In the genomic region with DNA sequence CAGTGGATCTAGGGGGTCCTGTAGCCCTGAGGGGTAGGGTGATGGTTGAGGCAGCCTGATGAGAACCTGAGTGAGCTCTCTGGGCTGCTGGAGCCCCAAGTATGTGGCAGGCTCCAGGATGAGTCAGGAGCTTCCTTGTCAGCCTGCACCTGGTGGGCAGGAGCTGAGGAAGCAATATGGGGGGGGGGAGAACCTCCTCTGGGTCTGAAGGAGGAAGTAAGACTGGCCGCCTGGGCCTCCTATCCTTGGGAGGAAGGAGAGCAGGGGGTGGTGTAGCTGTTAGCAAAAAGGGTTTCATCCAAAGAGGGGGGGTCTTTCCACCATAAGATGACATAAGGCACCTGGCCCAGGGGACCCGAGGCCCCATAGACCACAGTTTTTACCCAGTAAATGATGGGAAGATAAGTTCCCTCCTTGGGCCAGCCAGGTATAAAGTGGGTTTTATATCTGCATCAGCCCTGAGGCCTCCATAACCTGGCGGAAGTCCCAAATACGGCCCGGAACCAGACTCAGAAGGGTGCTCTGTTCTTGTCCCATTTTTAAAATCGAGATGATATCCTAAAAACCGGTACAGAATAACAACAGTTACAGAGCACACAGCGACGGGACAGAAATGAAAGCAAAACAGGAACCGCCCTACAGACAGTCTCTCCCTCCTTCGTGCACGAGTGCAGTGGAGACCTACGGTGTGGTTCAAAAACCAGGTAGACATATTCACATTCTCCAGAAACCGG, we compare ENCODE assay signal across 20 mouse cellular contexts. TPM values are rescaled to one million over a fixed set of nuclear protein-coding genes. Genes with fewer than 3 reads are reported as not detected.
A peak's percentile ranks its signal among the peaks of the same experiment; 100 is the strongest.
DNase-seq lines count a peak whose midpoint lies in the region; ATAC-seq lines count a peak whose summit lies in the region.
"Had no signal": no experiment of that assay in that cellular context is flagged by ENCODE, and none has a peak within 500 bp of the region (broad histone marks: within the 10 kb centered on the region; RNA-seq: fewer than 3 reads in every experiment).

No protein-coding gene starts in this region.

- H3K4me1 ChIP-seq in erythroblast, embryonic 14.5 days (ENCODE audit: control insufficient read depth): no peaks in the 10 kb centered on the region
- H3K4me1 ChIP-seq: hindbrain, embryonic 10.5 days had no signal

- H3K36me3 ChIP-seq in erythroblast, embryonic 14.5 days (ENCODE audit: control insufficient read depth): no peaks in the 10 kb centered on the region
- H3K36me3 ChIP-seq: hindbrain, embryonic 10.5 days had no signal

- no peaks in the 10 kb centered on the region for H3K9me3 ChIP-seq in erythroblast, embryonic 14.5 days (ENCODE audit: control insufficient read depth, low read length)
- H3K9me3 ChIP-seq: hindbrain, embryonic 10.5 days had no signal

- no peak for ATAC-seq in erythroblast, adult 5-6 weeks (replicated peaks; ENCODE audit: low FRiP score, poor library complexity, severe bottlenecking)
- ATAC-seq in CD4-positive, CD25-positive, alpha-beta regulatory T cell, adult 4 months: peak; percentile 71
- peak; percentile 68; the same call in 1 of the 2 replicates for ATAC-seq in monocyte, adult 5-6 weeks (replicated peaks; ENCODE audit: insufficient number of reproducible peaks, low FRiP score, low TSS enrichment, poor library complexity, severe bottlenecking)
- ATAC-seq: forebrain, postnatal 0 days; Patski had no signal

- DNase-seq in induced T-regulatory cell, adult 2 months (ENCODE audit: low read depth): peak; percentile 65
- no peak for DNase-seq in right cerebral cortex, postnatal 10 days (ENCODE audit: low spot score in 2 of 2)
- DNase-seq in kidney, adult 18-20 months: no peak
- no peak for DNase-seq in cerebellum, adult 11 months
- DNase-seq: adrenal gland, postnatal 25 days; cerebellum, adult 8-10 months; forebrain, postnatal 0 days; heart, adult 2 months; kidney, adult 8-10 months; right cerebral cortex, postnatal 25 days had no signal

- no peaks in the 10 kb centered on the region; the same call in none of the 2 replicates for H3K27me3 ChIP-seq in erythroblast, embryonic 14.5 days (ENCODE audit: control insufficient read depth)

- H3K4me3 ChIP-seq in erythroblast, embryonic 14.5 days (replicated peaks): peak overlapping the region; percentile 16
- H3K4me3 ChIP-seq: heart, adult 2 months; hindbrain, embryonic 10.5 days had no signal

RNA-seq across cellular contexts. Expression of gene B4galnt2, which starts 18.1 kb away (rescaled TPM):
- polyA plus RNA-seq in erythroblast, embryonic 14.5 days (2012): not detected in 2 replicates
- total RNA-seq in erythroblast, adult 5-6 weeks (2015; ENCODE audit: low replicate concordance): not detected in 2 replicates
- not detected in 2 replicates for total RNA-seq in erythroblast, adult 5-6 weeks (2017; ENCODE audit: low replicate concordance)
- under 1 TPM in 1 of 2 experiments, not detected in 1; 0.19 TPM for polyA plus RNA-seq in CD4-positive, CD25-positive, alpha-beta regulatory T cell, adult 4 months (2017; shearing (Covaris generic))
- 0.78 to 1.3 TPM in 2 of 3 replicates, not detected in the other for total RNA-seq in monocyte, adult 5-6 weeks (2017)
- total RNA-seq: adrenal gland, postnatal 25 days; forebrain, postnatal 0 days; heart, adult 2 months; layer of hippocampus, postnatal 10 days had no signal
- polyA plus RNA-seq: embryonic facial prominence, embryonic 14.5 days; forebrain, postnatal 0 days; limb, embryonic 14.5 days; neural tube, embryonic 14.5 days had no signal

RNA-seq across cellular contexts. Expression of gene Abi3, which starts 54.3 kb away (rescaled TPM):
- polyA plus RNA-seq in erythroblast, embryonic 14.5 days (2012): 0.61 and 1.0 TPM in 2 replicates
- total RNA-seq in erythroblast, adult 5-6 weeks (2015; ENCODE audit: low replicate concordance): 4.8 and 6.7 TPM in 2 replicates
- total RNA-seq in erythroblast, adult 5-6 weeks (2017; ENCODE audit: low replicate concordance): 3.5 and 5.5 TPM in 2 replicates
- polyA plus RNA-seq in CD4-positive, CD25-positive, alpha-beta regulatory T cell, adult 4 months (2017; shearing (Covaris generic)): 10 to 100 TPM; 83.1 to 93.7 TPM
- total RNA-seq in monocyte, adult 5-6 weeks (2017): 160 to 201 TPM (median 188 TPM) in 3 replicates
- polyA plus RNA-seq: Patski had no signal

RNA-seq across cellular contexts. Expression of gene Gngt2, which starts 59.6 kb away (rescaled TPM):
- polyA plus RNA-seq in erythroblast, embryonic 14.5 days (2012): 0.18 and 0.59 TPM in 2 replicates
- total RNA-seq in erythroblast, adult 5-6 weeks (2015; ENCODE audit: low replicate concordance): 9.8 and 15.0 TPM in 2 replicates
- total RNA-seq in erythroblast, adult 5-6 weeks (2017; ENCODE audit: low replicate concordance): 9.4 and 13.0 TPM in 2 replicates
- polyA plus RNA-seq in CD4-positive, CD25-positive, alpha-beta regulatory T cell, adult 4 months (2017; shearing (Covaris generic)): 10 to 100 TPM; 56.7 to 64.5 TPM
- 863 to 2,060 TPM (median 1,763 TPM) in 3 replicates for total RNA-seq in monocyte, adult 5-6 weeks (2017)
- polyA plus RNA-seq: Patski had no signal

Comparison
In these comparisons a context has a peak if more than half of its experiments do, and no peak if none do; other contexts are left out.
1. RNA of gene Abi3, which starts 54.3 kb away (total RNA-seq): 160 to 201 TPM in monocyte, adult 5-6 weeks; 3.5 to 6.7 TPM in erythroblast, adult 5-6 weeks; every median in the first group is over 10 times any median in the second.
2. RNA of gene Gngt2, which starts 59.6 kb away (total RNA-seq): 863 to 2,060 TPM in monocyte, adult 5-6 weeks; 9.4 to 15.0 TPM in erythroblast, adult 5-6 weeks; every median in the first group is over 10 times any median in the second.